Mouse (Mus musculus) limb, embryonic 10.5 days (tissue): ENCODE measurements around the gene Abcb8. TPM values are rescaled to one million over a fixed set of nuclear protein-coding genes. Genes with fewer than 3 reads are reported as not detected.
A peak's percentile ranks its signal among the peaks of the same experiment; 100 is the strongest.

Source experiments
- DNase-seq: peaks from one replicate; pipeline ENCODE4 v3.0.0-alpha.2; 2017; ENCODE audit warnings: low spot score
- H3K27ac ChIP-seq: fragments of 300-500 bp; sonication (generic); 2 replicates; pipeline ENCODE4 v1.5.1; 2016; ENCODE audit warnings: mild to moderate bottlenecking
- H3K27me3 ChIP-seq: fragments of 300-500 bp; sonication (generic); 2 replicates; pipeline ENCODE4 v1.6.1; 2016; ENCODE audit warnings: low read depth, mild to moderate bottlenecking; ENCODE audit not compliant: poor library complexity, severe bottlenecking
- H3K36me3 ChIP-seq: fragments of 300-500 bp; sonication (generic); 2 replicates; pipeline ENCODE4 v1.6.1; 2016; ENCODE audit warnings: mild to moderate bottlenecking, moderate library complexity
- H3K4me1 ChIP-seq: fragments of 300-500 bp; sonication (generic); 2 replicates; pipeline ENCODE4 v1.6.1; 2016
- H3K4me3 ChIP-seq: fragments of 300-500 bp; sonication (generic); 2 replicates; pipeline ENCODE4 v1.5.1; 2016; ENCODE audit warnings: mild to moderate bottlenecking, moderate library complexity
- H3K9me3 ChIP-seq: fragments of 300-500 bp; sonication (generic); replicated peaks from 2 replicates; pipeline ENCODE4 v1.6.1; 2016; ENCODE audit warnings: mild to moderate bottlenecking
- WGBS: fragments of 180-500 bp; shearing (Covaris S2); methylation state at CpG from one replicate; pipeline ENCODE4 v1.1.7; 2016; 5-methylcytosine and 5-hydroxymethylcytosine counted together
- polyA plus RNA-seq: library from polyadenylated mRNA; unstranded; fragments of >200 nt; fragmentation: Nextera tagmentation; extraction: Ambion mirVana; gene quantifications from 2 replicates; pipeline ENCODE4 v1.2.1, GENCODE M21; 2016

Abcb8 gene
- polyA plus RNA-seq, 1 experiment from 2014 or later: 56.6 TPM

GRCm38 (mm10) chr5:24353327-24353726 is 40.1 kb upstream of the Abcb8 start:
- DNase-seq: no peak
- H3K27me3 ChIP-seq: peaks cover 56% of the 10 kb centered on the region
- H3K4me1 ChIP-seq: peaks cover 60% of the 10 kb centered on the region
- peak overlapping the region; percentile 85 for H3K27ac ChIP-seq
- H3K4me3 ChIP-seq: peak overlapping the region; percentile 72
- WGBS: 32% methylated on average over 4 of the region's 4 CpGs
- H3K9me3 ChIP-seq: no peaks in the 10 kb centered on the region
- no peaks in the 10 kb centered on the region for H3K36me3 ChIP-seq

- Histone ChIP-seq H3K27me3 (peaks cover 26% of the 10 kb centered on the region), H3K9me3 (no peaks in the 10 kb centered on the region), H3K27ac (no peak overlapping the region), H3K4me1 (peaks cover 36% of the 10 kb centered on the region), H3K4me3 (no peak overlapping the region), H3K36me3 (no peaks in the 10 kb centered on the region)
- WGBS: 66% methylated on average over 4 of the region's 4 CpGs
- DNase-seq: no peak
These were observed 36.7 kb upstream of the Abcb8 start for GRCm38 (mm10) chr5:24356764-24357163.

- no peak overlapping the region for H3K27ac ChIP-seq
- peaks cover 29% of the 10 kb centered on the region for H3K4me1 ChIP-seq
- H3K36me3 ChIP-seq: no peaks in the 10 kb centered on the region
- peak; percentile 94 for DNase-seq
- peaks cover 24% of the 10 kb centered on the region for H3K27me3 ChIP-seq
- H3K9me3 ChIP-seq: no peaks in the 10 kb centered on the region
- 11% methylated on average over 7 of the region's 7 CpGs for WGBS
- H3K4me3 ChIP-seq: no peak overlapping the region
These were observed 36.0 kb upstream of the Abcb8 start for GRCm38 (mm10) chr5:24357461-24357860.

GRCm38 (mm10) chr5:24360792-24361454 is 32.5 kb upstream of the Abcb8 start:
- WGBS: 2% methylated on average over 7 of the region's 7 CpGs
- Histone ChIP-seq H3K27me3 (no peaks in the 10 kb centered on the region), H3K4me3 (no peak overlapping the region)

GRCm38 (mm10) chr5:24363467-24363866 is 30.0 kb upstream of the Abcb8 start:
- H3K4me3 ChIP-seq: no peak overlapping the region
- H3K4me1 ChIP-seq: peaks cover 8% of the 10 kb centered on the region; the same call in 1 of the 2 replicates
- whole genome bisulfite sequencing: 81% methylated on average over 2 of the region's 2 CpGs
- no peaks in the 10 kb centered on the region for H3K27me3 ChIP-seq
- no peaks in the 10 kb centered on the region for H3K9me3 ChIP-seq
- H3K36me3 ChIP-seq: no peaks in the 10 kb centered on the region
- no peak overlapping the region for H3K27ac ChIP-seq
- DNase-seq: no peak

More at GRCm38 (mm10) chr5:24360792-24361454, 32.5 kb upstream of the Abcb8 start:
- no peaks in the 10 kb centered on the region for H3K9me3 ChIP-seq
- no peak overlapping the region for H3K27ac ChIP-seq
- H3K4me1 ChIP-seq: peaks cover 8% of the 10 kb centered on the region; the same call in 1 of the 2 replicates
- peak; percentile 85 for DNase-seq
- H3K36me3 ChIP-seq: no peaks in the 10 kb centered on the region

- Histone ChIP-seq H3K27ac (no peak overlapping the region), H3K4me1 (peaks cover 8% of the 10 kb centered on the region; the same call in 1 of the 2 replicates), H3K9me3 (no peaks in the 10 kb centered on the region), H3K27me3 (no peaks in the 10 kb centered on the region), H3K36me3 (no peaks in the 10 kb centered on the region), H3K4me3 (no peak overlapping the region)
- no peak for DNase-seq
- WGBS: 66% methylated on average over 3 of the region's 3 CpGs
These were observed 29.4 kb upstream of the Abcb8 start for GRCm38 (mm10) chr5:24364061-24364460.

DNA sequence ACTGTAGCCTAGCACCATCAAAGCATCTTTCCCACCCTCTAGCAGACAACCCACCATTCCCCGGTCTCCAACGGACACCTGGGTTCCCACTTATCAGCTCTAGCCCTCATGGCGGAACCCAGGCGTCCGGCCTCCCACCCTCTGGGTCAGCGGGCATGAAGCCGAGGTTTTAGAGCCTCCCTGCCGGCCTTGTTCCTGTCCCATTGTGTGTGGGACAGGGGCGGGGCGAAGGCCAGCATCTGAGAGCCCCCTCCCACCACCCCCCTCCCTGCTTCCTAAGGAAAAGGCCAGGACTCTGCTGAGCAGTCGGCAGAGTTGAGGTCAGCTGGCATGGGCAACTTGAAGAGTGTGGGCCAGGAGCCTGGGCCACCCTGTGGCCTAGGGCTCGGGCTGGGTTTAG is 29.0 kb upstream of the Abcb8 start, which contains the start of gene Nos3:
Gene Nos3, plus strand, starts transcription at position 303 of the 400 bp plus-strand sequence.
- no peaks in the 10 kb centered on the region for H3K36me3 ChIP-seq
- peak within 1 kb of the TSS; percentile 18 for H3K4me3 ChIP-seq
- peak within 1 kb of the TSS; percentile 10; the same call in 1 of the 2 replicates for H3K27ac ChIP-seq
- no peak for DNase-seq
- peaks cover 8% of the 10 kb centered on the region for H3K4me1 ChIP-seq
- H3K9me3 ChIP-seq: no peaks in the 10 kb centered on the region
- no peaks in the 10 kb centered on the region for H3K27me3 ChIP-seq
- WGBS: 67% methylated on average over 12 of the region's 12 CpGs

DNA sequence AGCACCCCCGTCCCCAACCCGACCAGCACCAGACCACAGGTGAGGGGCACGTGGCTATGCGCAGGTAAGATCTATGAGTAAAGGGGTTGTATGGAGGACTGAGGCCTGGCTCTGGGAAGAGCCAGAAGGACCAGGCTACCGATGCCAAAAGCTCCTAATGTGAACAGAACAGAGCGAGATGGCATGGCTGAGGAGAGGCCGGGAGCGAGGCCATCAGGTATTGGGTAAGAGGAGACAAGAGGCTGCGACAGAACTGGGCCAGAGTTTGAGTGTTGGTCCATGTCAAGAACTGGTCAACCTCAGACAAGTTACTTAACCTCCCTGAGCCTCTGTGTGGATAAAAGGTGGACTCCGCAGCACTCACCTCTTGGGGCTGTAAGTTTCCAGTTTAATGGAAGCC is 28.5 kb upstream of the Abcb8 start:
- DNase-seq: no peak
- H3K4me1 ChIP-seq: peaks cover 8% of the 10 kb centered on the region
- no peaks in the 10 kb centered on the region for H3K9me3 ChIP-seq
- H3K27ac ChIP-seq: peak overlapping the region; percentile 10; the same call in 1 of the 2 replicates
- H3K27me3 ChIP-seq: no peaks in the 10 kb centered on the region
- WGBS: 87% methylated on average over 10 of the region's 10 CpGs
- H3K36me3 ChIP-seq: no peaks in the 10 kb centered on the region
- peak overlapping the region; percentile 18; the same call in 1 of the 2 replicates for H3K4me3 ChIP-seq

GRCm38 (mm10) chr5:24365528-24365927 is 27.9 kb upstream of the Abcb8 start:
- Histone ChIP-seq H3K9me3 (no peaks in the 10 kb centered on the region), H3K27ac (0 out of 2 replicates have a peak overlapping the region, but pooled peaks have one; percentile 10), H3K27me3 (no peaks in the 10 kb centered on the region), H3K36me3 (no peaks in the 10 kb centered on the region), H3K4me3 (peak overlapping the region; percentile 18), H3K4me1 (peaks cover 8% of the 10 kb centered on the region)
- no peak for DNase-seq
- WGBS: 40% methylated on average over 5 of the region's 5 CpGs

- Histone ChIP-seq H3K4me3 (no peak overlapping the region), H3K27ac (no peak overlapping the region), H3K36me3 (no peaks in the 10 kb centered on the region), H3K9me3 (no peaks in the 10 kb centered on the region), H3K27me3 (no peaks in the 10 kb centered on the region), H3K4me1 (peaks cover 2% of the 10 kb centered on the region)
- no peak for DNase-seq
- 85% methylated on average over 9 of the region's 9 CpGs for WGBS
These were observed 27.0 kb upstream of the Abcb8 start for GRCm38 (mm10) chr5:24366426-24366825.

- Histone ChIP-seq H3K9me3 (no peaks in the 10 kb centered on the region), H3K4me1 (peaks cover 9% of the 10 kb centered on the region), H3K27ac (no peak overlapping the region), H3K4me3 (no peak overlapping the region), H3K27me3 (no peaks in the 10 kb centered on the region), H3K36me3 (no peaks in the 10 kb centered on the region)
- DNase-seq: no peak
- 88% methylated on average over 9 of the region's 9 CpGs for WGBS
These were observed 23.7 kb upstream of the Abcb8 start for GRCm38 (mm10) chr5:24369767-24370166.

GRCm38 (mm10) chr5:24373807-24374206 is 19.7 kb upstream of the Abcb8 start:
- H3K4me1 ChIP-seq: peaks cover 14% of the 10 kb centered on the region
- no peaks in the 10 kb centered on the region for H3K36me3 ChIP-seq
- H3K9me3 ChIP-seq: no peaks in the 10 kb centered on the region
- H3K4me3 ChIP-seq: no peak overlapping the region
- no peaks in the 10 kb centered on the region for H3K27me3 ChIP-seq
- no peak overlapping the region for H3K27ac ChIP-seq
- no peak for DNase-seq
- WGBS: 82% methylated on average over 5 of the region's 5 CpGs

GRCm38 (mm10) chr5:24374216-24374615 is 19.2 kb upstream of the Abcb8 start:
- Histone ChIP-seq H3K9me3 (no peaks in the 10 kb centered on the region), H3K36me3 (no peaks in the 10 kb centered on the region), H3K27me3 (no peaks in the 10 kb centered on the region), H3K27ac (no peak overlapping the region), H3K4me1 (peaks cover 14% of the 10 kb centered on the region), H3K4me3 (no peak overlapping the region)
- DNase-seq: no peak
- 90% methylated on average over 6 of the region's 6 CpGs for WGBS
